Mouse (Mus musculus): ENCODE results near the gene Pam. TPM values are rescaled to one million over a fixed set of nuclear protein-coding genes. Genes with fewer than 3 reads are reported as not detected.

Pam gene
- polyA plus RNA-seq, 1 experiment from 2014 or later = 11.3 TPM

DNA sequence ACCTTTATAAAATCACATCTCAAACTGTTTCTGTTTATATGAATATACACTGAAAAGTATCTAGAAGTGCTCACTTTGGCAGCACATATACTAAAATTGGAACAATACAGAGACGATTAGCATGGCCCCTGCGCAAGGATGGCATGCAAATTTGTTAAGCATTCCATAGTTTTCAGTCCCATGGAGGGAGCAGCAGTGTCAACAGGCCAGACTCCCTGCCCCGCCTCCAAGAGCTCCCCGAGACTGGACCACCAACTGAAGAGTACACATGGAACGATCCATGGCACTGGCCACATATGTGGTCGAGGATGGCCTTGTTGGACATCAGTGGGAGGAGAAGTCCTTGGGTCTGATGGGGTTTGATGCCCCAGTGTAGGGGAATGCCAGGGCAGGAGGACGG is 45.7 kb downstream of the Pam start:
- no peaks in the 10 kb centered on the region for H3K9me3 ChIP-seq
- H3K36me3 ChIP-seq (replicated peaks) = no peaks in the 10 kb centered on the region
- DNase-seq (ENCODE audit: low spot score) = no peak
- H3K4me3 ChIP-seq = no peak overlapping the region
- no peaks in the 10 kb centered on the region for H3K27me3 ChIP-seq (replicated peaks; ENCODE audit: low read depth, poor library complexity, severe bottlenecking)
- H3K27ac ChIP-seq (replicated peaks) = no peak overlapping the region
- 86% methylated on average over 7 of the region's 7 CpGs for WGBS
- H3K4me1 ChIP-seq = peaks cover 31% of the 10 kb centered on the region

DNA sequence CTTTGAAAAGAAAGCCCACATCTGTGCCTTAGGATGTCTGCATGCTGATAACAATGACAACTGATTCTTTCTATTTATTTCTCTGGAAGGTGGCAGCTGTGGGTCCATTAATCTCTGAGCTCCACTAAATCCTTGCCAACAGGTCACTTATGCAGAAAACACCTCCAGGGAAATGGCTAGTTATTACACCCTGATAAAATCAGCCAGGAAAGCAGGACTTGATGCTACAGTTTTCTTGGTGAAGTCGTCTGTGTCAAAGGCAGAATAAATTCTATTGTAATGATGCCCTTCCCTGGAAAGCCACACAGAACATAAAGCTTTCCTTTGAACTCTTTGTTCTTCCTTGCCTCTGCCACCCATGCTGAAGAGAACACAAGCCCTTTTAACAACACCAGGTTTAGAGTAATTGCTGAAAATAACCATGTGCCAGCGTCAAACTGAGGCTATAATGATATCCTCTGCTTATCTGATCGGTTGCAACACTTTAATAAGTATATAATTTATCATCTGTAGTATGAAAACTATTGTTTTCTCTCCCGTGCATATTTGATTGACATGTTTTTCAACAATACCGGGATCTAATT is 47.1 kb downstream of the Pam start:
- H3K27me3 ChIP-seq (replicated peaks; ENCODE audit: low read depth, poor library complexity, severe bottlenecking) = no peaks in the 10 kb centered on the region
- H3K27ac ChIP-seq (replicated peaks) = no peak overlapping the region
- no peaks in the 10 kb centered on the region for H3K36me3 ChIP-seq (replicated peaks)
- H3K4me1 ChIP-seq = peaks cover 27% of the 10 kb centered on the region
- no peak for DNase-seq (ENCODE audit: low spot score)
- H3K9me3 ChIP-seq = no peaks in the 10 kb centered on the region
- H3K4me3 ChIP-seq = no peak overlapping the region
- 38% methylated on average over 5 of the region's 5 CpGs for WGBS

DNA sequence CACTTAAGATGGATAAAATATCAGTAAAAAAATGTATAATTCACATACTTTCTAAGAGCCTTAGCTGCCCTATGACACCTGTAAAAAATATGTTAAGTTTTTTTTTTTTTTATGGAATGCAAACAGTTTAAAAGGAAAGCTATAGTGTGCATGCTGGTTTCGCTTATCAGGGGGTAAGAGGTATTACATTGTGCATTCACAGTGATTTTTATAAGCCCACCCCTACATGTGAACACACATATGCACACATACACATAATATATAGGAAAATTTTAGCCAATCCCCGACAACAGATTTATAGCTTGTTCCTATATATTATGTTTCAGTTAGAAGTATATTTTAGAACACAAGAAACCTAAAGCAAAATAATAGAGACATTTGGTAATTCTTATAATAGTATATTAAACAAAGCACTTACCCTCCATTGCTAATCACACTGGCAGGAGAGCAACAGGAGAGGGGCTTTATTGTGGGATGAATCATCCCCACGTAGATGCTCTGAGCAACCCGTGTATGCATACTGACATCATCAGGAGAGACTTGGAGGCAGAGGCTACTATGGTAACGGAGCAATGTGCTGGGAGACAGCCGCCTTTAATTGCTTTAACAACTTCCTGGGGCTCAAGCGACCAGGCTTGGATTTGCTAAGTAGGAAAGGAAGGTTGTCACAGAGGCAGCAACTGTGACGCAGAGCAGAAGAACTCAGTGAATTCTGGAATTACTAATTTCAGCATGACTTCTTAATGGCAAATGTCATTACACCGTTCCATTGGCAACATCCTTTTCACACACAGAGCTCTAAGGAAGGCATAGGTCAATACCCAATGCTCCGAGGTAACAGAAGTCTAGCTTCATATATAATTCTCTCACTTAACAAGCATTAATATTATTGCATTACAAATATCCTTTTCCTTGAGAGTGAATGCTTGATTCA is 47.9 kb downstream of the Pam start:
- Histone ChIP-seq H3K27me3 (replicated peaks; ENCODE audit: low read depth, poor library complexity, severe bottlenecking) (no peaks in the 10 kb centered on the region), H3K9me3 (no peaks in the 10 kb centered on the region), H3K36me3 (replicated peaks) (no peaks in the 10 kb centered on the region), H3K4me1 (peaks cover 27% of the 10 kb centered on the region), H3K27ac (replicated peaks) (no peak overlapping the region), H3K4me3 (no peak overlapping the region)
- peak; percentile 48 for DNase-seq (ENCODE audit: low spot score)
- 27% methylated on average over 10 of the region's 10 CpGs for WGBS

- no peaks in the 10 kb centered on the region for H3K36me3 ChIP-seq (replicated peaks)
- no peak overlapping the region for H3K4me3 ChIP-seq
- DNase-seq (ENCODE audit: low spot score) = no peak
- WGBS = 24% methylated on average over 2 of the region's 2 CpGs
- H3K4me1 ChIP-seq = peaks cover 11% of the 10 kb centered on the region
- no peaks in the 10 kb centered on the region for H3K27me3 ChIP-seq (replicated peaks; ENCODE audit: low read depth, poor library complexity, severe bottlenecking)
- no peak overlapping the region for H3K27ac ChIP-seq (replicated peaks)
- H3K9me3 ChIP-seq = no peaks in the 10 kb centered on the region
Measured at GRCm38 (mm10) chr1:98042425-98042824, 53.0 kb downstream of the Pam start.

- H3K4me3 ChIP-seq = no peak overlapping the region
- H3K9me3 ChIP-seq = no peaks in the 10 kb centered on the region
- H3K4me1 ChIP-seq = peaks cover 3% of the 10 kb centered on the region; the same call in 1 of the 2 replicates
- no peak for DNase-seq (ENCODE audit: low spot score)
- H3K27me3 ChIP-seq (replicated peaks; ENCODE audit: low read depth, poor library complexity, severe bottlenecking) = no peaks in the 10 kb centered on the region
- no peaks in the 10 kb centered on the region for H3K36me3 ChIP-seq (replicated peaks)
- WGBS = 78% methylated on average over 3 of the region's 3 CpGs
- no peak overlapping the region for H3K27ac ChIP-seq (replicated peaks)
Measured at GRCm38 (mm10) chr1:98038252-98038651, 57.2 kb downstream of the Pam start.

DNA sequence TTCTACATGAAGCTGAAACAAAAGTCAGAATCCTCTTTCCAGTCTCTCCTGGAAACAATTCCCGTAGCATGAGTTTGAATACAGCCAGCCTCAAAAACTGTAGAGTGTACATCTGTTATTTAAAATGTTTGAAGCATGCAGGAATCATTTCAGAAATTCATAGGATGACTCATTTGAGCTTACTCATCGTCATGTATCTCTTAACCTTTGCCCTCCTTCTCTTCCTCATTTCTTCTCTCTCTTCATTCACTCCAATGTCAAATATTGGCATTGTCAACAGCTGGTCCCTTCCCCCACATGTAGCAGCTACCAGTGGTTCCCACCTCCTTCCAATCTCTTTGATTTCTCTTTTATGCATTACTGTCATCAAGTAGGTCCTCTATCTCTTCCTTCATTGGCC is 59.7 kb downstream of the Pam start:
- 88% methylated on average over 2 of the region's 2 CpGs for WGBS
- DNase-seq (ENCODE audit: low spot score) = no peak
- H3K27ac ChIP-seq (replicated peaks) = no peak overlapping the region
- no peaks in the 10 kb centered on the region for H3K27me3 ChIP-seq (replicated peaks; ENCODE audit: low read depth, poor library complexity, severe bottlenecking)
- H3K9me3 ChIP-seq = no peaks in the 10 kb centered on the region
- no peaks in the 10 kb centered on the region for H3K4me1 ChIP-seq
- H3K36me3 ChIP-seq (replicated peaks) = no peaks in the 10 kb centered on the region
- no peak overlapping the region for H3K4me3 ChIP-seq

GRCm38 (mm10) chr1:98031802-98032201 is 63.6 kb downstream of the Pam start:
- WGBS = 87% methylated on average over 8 of the region's 8 CpGs
- no peaks in the 10 kb centered on the region for H3K4me1 ChIP-seq
- no peak overlapping the region for H3K27ac ChIP-seq (replicated peaks)
- H3K27me3 ChIP-seq (replicated peaks; ENCODE audit: low read depth, poor library complexity, severe bottlenecking) = no peaks in the 10 kb centered on the region
- no peaks in the 10 kb centered on the region for H3K9me3 ChIP-seq
- no peaks in the 10 kb centered on the region for H3K36me3 ChIP-seq (replicated peaks)
- H3K4me3 ChIP-seq = no peak overlapping the region
- DNase-seq (ENCODE audit: low spot score) = no peak

- H3K36me3 ChIP-seq (replicated peaks) = no peaks in the 10 kb centered on the region
- no peaks in the 10 kb centered on the region for H3K27me3 ChIP-seq (replicated peaks; ENCODE audit: low read depth, poor library complexity, severe bottlenecking)
- no peaks in the 10 kb centered on the region for H3K4me1 ChIP-seq
- no peak overlapping the region for H3K27ac ChIP-seq (replicated peaks)
- no peaks in the 10 kb centered on the region for H3K9me3 ChIP-seq
- WGBS = 95% methylated on average over 5 of the region's 5 CpGs
- no peak for DNase-seq (ENCODE audit: low spot score)
- H3K4me3 ChIP-seq = no peak overlapping the region
Measured at GRCm38 (mm10) chr1:98029025-98029424, 66.4 kb downstream of the Pam start.

GRCm38 (mm10) chr1:98028468-98028867 is 67.0 kb downstream of the Pam start:
- Histone ChIP-seq H3K4me1 (no peaks in the 10 kb centered on the region), H3K4me3 (no peak overlapping the region), H3K27me3 (replicated peaks; ENCODE audit: low read depth, poor library complexity, severe bottlenecking) (no peaks in the 10 kb centered on the region), H3K27ac (replicated peaks) (no peak overlapping the region), H3K9me3 (no peaks in the 10 kb centered on the region), H3K36me3 (replicated peaks) (no peaks in the 10 kb centered on the region)
- 90% methylated on average over 5 of the region's 5 CpGs for WGBS
- DNase-seq (ENCODE audit: low spot score) = no peak

DNA sequence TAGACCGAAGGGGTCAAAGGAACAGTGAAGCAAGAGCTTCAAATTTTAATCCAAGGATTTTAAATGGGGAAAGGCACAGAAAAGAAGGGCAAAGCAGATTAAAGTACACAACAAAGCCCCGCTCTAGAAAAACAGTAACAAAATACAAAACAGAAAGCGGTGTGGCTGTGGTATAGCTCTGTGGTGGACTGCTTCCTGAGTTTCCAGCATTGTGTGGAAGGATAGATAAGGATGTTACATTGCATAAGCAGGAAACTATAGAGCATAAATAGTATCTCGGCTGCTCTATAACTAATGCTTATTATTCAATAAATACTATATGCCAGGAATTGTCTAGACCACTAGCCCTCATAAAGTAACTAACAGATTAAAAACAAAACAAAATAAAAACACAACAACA is 67.5 kb downstream of the Pam start:
- no peaks in the 10 kb centered on the region for H3K9me3 ChIP-seq
- no peaks in the 10 kb centered on the region for H3K4me1 ChIP-seq
- 89% methylated on average over 4 of the region's 4 CpGs for WGBS
- H3K36me3 ChIP-seq (replicated peaks) = no peaks in the 10 kb centered on the region
- no peaks in the 10 kb centered on the region for H3K27me3 ChIP-seq (replicated peaks; ENCODE audit: low read depth, poor library complexity, severe bottlenecking)
- H3K4me3 ChIP-seq = no peak overlapping the region
- no peak overlapping the region for H3K27ac ChIP-seq (replicated peaks)
- DNase-seq (ENCODE audit: low spot score) = no peak

DNA sequence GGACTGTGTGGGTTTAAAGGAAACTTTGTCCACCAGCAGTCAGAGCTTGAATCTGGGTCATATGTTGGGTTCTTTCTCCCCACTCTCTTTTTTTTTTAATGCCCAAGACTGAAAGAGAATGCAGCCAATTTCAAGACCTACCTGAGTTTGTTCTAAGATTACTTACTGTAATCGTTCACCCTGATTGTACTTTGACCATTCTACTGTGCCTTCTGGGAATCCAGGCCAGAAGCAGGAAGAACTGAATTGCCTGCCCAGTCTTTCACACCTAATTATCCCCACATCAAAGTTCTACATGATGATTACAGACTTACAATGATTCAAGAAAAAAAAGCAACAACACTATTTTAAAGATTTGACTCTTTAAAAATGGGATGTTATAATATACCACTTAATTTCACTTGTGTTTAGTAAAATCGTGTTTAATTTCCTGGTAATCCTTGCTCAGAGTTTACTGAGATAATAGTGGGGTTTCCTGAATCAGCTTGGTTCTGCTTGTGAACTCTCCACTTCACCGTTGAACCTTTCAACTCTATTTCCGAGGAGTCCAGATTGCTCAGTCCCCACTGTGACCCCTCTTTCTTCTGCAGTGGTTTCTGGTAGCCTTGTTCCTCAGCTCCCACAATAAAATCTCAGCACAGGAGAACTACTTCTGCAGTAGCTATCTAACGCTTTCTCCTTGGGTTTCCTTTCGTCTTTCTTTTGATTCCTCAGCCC is 69.4 kb downstream of the Pam start:
- 82% methylated on average over 6 of the region's 6 CpGs for WGBS
- no peak for DNase-seq (ENCODE audit: low spot score)
- Histone ChIP-seq H3K27me3 (replicated peaks; ENCODE audit: low read depth, poor library complexity, severe bottlenecking) (no peaks in the 10 kb centered on the region), H3K36me3 (replicated peaks) (no peaks in the 10 kb centered on the region), H3K27ac (replicated peaks) (no peak overlapping the region), H3K9me3 (no peaks in the 10 kb centered on the region), H3K4me1 (no peaks in the 10 kb centered on the region), H3K4me3 (no peak overlapping the region)

DNA sequence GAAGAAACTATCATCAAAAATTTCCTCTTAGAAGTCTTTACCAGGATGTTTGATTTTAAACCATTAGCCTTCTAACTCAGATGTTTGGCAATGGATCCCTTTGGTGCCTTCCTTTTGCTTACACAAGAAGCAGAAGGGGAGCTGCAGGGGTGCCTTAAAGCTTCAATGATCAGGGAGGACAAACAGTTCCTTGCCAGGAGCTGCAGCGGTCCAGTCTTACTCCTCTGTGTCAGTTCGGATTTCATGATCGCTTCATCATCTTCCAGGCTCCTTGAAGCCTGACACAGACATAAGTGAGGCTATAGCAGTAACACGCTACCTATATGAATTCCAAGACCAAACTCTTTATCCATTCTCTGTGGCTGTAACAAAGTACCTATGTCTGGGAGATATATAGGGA is 71.6 kb downstream of the Pam start:
- DNase-seq (ENCODE audit: low spot score) = no peak
- no peaks in the 10 kb centered on the region for H3K36me3 ChIP-seq (replicated peaks)
- H3K27me3 ChIP-seq (replicated peaks; ENCODE audit: low read depth, poor library complexity, severe bottlenecking) = no peaks in the 10 kb centered on the region
- WGBS = 86% methylated on average over 4 of the region's 4 CpGs
- no peaks in the 10 kb centered on the region for H3K4me1 ChIP-seq
- no peak overlapping the region for H3K27ac ChIP-seq (replicated peaks)
- no peaks in the 10 kb centered on the region for H3K9me3 ChIP-seq
- no peak overlapping the region for H3K4me3 ChIP-seq

DNA sequence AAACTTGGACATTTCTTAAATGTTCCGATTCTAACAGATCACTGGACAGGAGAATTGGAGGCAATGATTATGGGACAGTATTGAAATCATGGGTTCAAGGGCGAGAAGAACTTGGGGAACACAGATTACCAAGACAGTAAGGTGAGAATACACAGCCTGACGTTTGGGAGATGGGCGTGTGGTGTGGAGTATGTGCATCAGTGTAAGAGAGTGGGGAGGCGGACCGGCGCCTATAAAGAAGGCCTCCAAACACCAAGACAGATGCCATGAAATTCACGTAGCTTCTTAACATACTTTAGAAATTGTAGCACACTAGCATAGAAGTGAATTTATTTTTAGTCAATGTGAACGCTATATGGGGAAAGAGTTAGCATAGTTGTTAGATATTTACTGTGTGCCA is 76.5 kb downstream of the Pam start:
- DNase-seq (ENCODE audit: low spot score) = no peak
- Histone ChIP-seq H3K4me1 (no peaks in the 10 kb centered on the region), H3K27ac (replicated peaks) (no peak overlapping the region), H3K36me3 (replicated peaks) (no peaks in the 10 kb centered on the region), H3K27me3 (replicated peaks; ENCODE audit: low read depth, poor library complexity, severe bottlenecking) (no peaks in the 10 kb centered on the region), H3K9me3 (no peaks in the 10 kb centered on the region), H3K4me3 (no peak overlapping the region)
- WGBS = 92% methylated on average over 9 of the region's 9 CpGs

All from embryonic facial prominence, embryonic 10.5 days (tissue).